ENCODE assay signal across 18 mouse cellular contexts in the genomic region with DNA sequence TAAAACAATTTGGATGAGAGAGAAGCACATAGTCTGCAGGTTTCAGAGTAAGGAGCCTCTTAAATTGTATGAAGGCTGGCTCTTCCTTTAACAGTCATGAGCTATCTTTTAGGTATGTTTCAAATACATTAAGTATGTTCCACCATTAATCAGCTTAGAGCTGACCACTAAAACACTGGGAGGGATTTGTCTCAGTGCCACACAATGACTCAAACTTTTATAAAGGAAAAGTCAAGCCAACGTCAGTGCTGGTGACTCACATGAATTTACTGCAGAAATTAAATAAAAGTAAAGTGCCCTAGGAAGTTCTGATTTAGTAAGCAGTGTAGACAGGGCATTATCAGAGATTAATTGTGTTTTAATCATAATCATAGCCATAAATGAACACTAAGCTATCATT.
DNase-seq lines count a peak whose midpoint lies in the region.
"Had no signal": no experiment of that assay in that cellular context is flagged by ENCODE, and none has a peak within 500 bp of the region (broad histone marks: within the 10 kb centered on the region; RNA-seq: fewer than 3 reads in every experiment).

No protein-coding gene starts in this region.

- DNase-seq in 3134 (ENCODE audit: extremely low read depth, insufficient read length, low spot score) (peak; percentile 66), 3T3-L1 (ENCODE audit: low read depth, low spot score) (peak; percentile 95), NIH3T3 (ENCODE audit: low read depth) (peak; percentile 96)
- DNase-seq in adrenal gland, postnatal 36 days: peak; percentile 45 to 59
- DNase-seq in layer of hippocampus, adult 11-12 months (ENCODE audit: low spot score): no peak
- no peak for DNase-seq in heart, postnatal 36 days
- DNase-seq in ovary, postnatal 10 days (ENCODE audit: low spot score): no peak
- DNase-seq: cerebellum, adult 11 months; cerebellum, adult 9-11 months; forebrain, postnatal 0 days; gastrocnemius, postnatal 10 days; heart, postnatal 14 days; kidney, adult 2 months; kidney, postnatal 36 days; liver, postnatal 0 days; lung, postnatal 10 days; thymus, adult 2 months; thymus, postnatal 4 days had no signal

- intact Hi-C loops in heart, postnatal 36 days (cut with DNase I): no loop called here

Comparison
In these comparisons a context has a peak if more than half of its experiments do, and no peak if none do; other contexts are left out.
1. DNase-seq: peak in 3134 (single experiment), 3T3-L1 (single experiment), NIH3T3 (single experiment) and adrenal gland, postnatal 36 days (2 of 2); none in layer of hippocampus, adult 11-12 months (single experiment), heart, postnatal 36 days (0 of 2) and ovary, postnatal 10 days (single experiment).